Mouse (Mus musculus): ENCODE data around the gene Dennd4a. TPM values are rescaled to one million over a fixed set of nuclear protein-coding genes. Genes with fewer than 3 reads are reported as not detected.
A peak's percentile ranks its signal among the peaks of the same experiment; 100 is the strongest.

Gene Dennd4a
- polyA plus RNA-seq, 1 experiment, result 86.3 TPM

DNA sequence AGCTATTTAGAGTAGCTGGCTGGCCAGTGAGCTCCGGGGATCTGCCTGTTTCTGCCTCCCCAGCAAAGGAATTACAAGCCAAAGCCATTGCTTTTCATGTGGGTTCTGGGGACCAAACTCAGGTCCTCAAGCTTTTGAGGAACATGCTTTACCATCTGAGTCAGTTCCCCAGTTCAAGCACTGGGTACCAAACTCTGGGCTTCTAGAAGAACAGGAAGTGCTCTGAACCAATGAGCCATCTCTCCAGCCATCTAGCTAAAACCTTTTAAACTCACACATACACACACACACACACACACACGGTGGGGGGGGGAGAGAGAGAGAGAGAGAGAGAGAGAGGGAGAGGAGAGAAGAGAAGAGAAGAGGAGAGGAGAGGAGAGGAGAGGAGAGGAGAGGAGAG, 12.3 kb upstream of the Dennd4a start:
- WGBS, result 84% methylated on average over 2 of the region's 2 CpGs

DNA sequence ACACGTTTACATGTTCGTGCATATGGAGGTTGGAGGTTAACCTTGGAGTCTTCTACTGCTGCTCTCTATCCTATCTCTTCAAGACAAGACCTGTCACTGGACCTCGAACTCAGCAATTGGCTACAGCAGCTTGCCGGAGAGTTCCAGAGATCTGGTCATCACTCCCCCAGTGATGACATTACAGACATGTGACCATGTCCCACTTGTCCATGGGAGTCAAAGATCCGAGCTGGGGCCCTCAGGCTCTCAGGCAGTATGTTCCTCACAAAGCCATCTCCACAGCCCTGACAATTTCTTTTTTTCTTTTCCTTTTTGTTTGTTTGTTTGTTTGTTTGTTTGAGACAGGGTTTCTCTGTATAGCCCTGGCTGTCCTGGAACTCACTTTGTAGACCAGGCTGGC, 11.6 kb upstream of the Dennd4a start:
- Histone ChIP-seq H3K4me3 (replicated peaks; ENCODE audit: control insufficient read depth, low read depth, low read length) (no peak overlapping the region), H3K4me1 (ENCODE audit: control insufficient read depth, insufficient read depth, low read length) (peaks cover 2% of the 10 kb centered on the region; the same call in 1 of the 2 replicates), H3K27ac (ENCODE audit: control insufficient read depth, insufficient read depth, low read depth, low read length, poor library complexity) (no peak overlapping the region)
- TF ChIP-seq POLR2A (IDR thresholded peaks at IDR 0.05; ENCODE audit: borderline replicate concordance, control insufficient read depth, low read depth, low read length) (no peak), CTCF (IDR thresholded peaks at IDR 0.05; ENCODE audit: control insufficient read depth, insufficient read depth, low read length) (no peak)
- WGBS, result 90% methylated on average over 5 of the region's 5 CpGs

More for the DNA sequence above, 12.3 kb upstream of the Dennd4a start:
- no peak for TF ChIP-seq CTCF (IDR thresholded peaks at IDR 0.05; ENCODE audit: control insufficient read depth, insufficient read depth, low read length)
- TF ChIP-seq POLR2A (IDR thresholded peaks at IDR 0.05; ENCODE audit: borderline replicate concordance, control insufficient read depth, low read depth, low read length), result no peak
- peak overlapping the region; percentile 38; the same call in 1 of the 2 replicates for H3K27ac ChIP-seq (ENCODE audit: control insufficient read depth, insufficient read depth, low read depth, low read length, poor library complexity)
- H3K4me1 ChIP-seq (ENCODE audit: control insufficient read depth, insufficient read depth, low read length), result peaks cover 6% of the 10 kb centered on the region
- H3K4me3 ChIP-seq (replicated peaks; ENCODE audit: control insufficient read depth, low read depth, low read length), result no peak overlapping the region

DNA sequence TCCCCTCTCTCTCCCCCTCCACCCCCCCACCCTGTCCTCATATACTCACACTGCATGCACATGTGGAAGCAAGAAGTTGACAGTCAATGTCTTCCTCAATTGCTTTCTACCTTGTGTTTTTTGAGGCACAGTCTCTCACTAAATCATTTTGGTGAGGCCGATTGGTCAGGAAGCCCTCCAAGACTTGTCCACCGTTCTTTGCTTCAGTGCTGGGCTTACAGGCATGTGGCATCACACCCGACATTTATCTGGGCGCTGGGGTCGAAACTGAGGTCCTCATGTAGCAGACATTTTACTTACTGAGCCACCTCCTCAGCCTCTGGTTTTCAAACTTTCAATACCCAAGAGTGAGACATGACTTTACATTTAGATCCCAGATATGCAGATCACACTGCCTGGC, 8.6 kb upstream of the Dennd4a start:
- Histone ChIP-seq H3K4me1 (ENCODE audit: control insufficient read depth, insufficient read depth, low read length) (peaks cover 1% of the 10 kb centered on the region; the same call in 1 of the 2 replicates), H3K27ac (ENCODE audit: control insufficient read depth, insufficient read depth, low read depth, low read length, poor library complexity) (0 out of 2 replicates have a peak overlapping the region, but pooled peaks have one; percentile 0), H3K4me3 (replicated peaks; ENCODE audit: control insufficient read depth, low read depth, low read length) (no peak overlapping the region)
- WGBS, result 90% methylated on average over 5 of the region's 5 CpGs
- TF ChIP-seq CTCF (IDR thresholded peaks at IDR 0.05; ENCODE audit: control insufficient read depth, insufficient read depth, low read length) (no peak), POLR2A (IDR thresholded peaks at IDR 0.05; ENCODE audit: borderline replicate concordance, control insufficient read depth, low read depth, low read length) (no peak)

DNA sequence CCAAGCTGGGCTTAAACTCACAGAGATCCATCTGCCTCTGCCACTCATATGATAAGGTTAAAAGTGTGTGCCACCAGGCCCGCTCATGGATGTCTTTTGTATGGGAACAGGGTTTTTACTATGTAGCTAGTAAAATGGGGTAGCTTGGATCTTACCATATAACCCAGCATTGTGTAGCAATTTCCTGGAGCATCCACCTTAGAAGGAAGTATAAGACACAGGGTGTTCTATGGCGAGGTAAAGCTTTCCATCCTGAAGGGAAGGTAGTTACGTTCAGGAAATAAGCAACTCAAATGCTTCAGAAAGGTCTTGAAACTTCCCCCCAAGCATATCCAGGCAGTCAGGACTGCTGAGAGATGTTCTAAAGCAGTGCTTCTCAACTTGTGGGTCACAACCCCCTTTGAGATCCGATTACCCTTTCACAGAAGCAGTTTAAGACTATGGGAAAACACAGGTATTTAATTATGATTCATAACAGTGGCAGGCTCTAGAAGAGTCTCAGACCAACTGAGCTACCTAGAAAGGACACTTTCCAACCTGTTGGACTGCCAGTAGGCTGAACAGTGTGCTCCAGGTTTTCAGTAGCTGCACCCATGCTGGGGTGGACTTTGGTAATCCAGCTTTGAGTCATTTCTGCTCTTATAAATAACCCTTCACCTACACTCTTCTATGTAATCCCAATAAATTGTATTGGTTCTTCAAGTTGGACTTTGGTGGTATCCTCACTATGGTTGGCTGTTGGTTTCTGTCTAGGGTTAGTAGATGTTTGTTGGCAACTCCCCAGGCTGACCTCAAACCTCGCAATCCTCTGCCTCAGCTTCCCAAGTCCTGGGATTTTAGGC, 7.5 kb upstream of the Dennd4a start:
- Histone ChIP-seq H3K27ac (ENCODE audit: control insufficient read depth, insufficient read depth, low read depth, low read length, poor library complexity) (peak overlapping the region; percentile 82; the same call in 1 of the 2 replicates), H3K4me1 (ENCODE audit: control insufficient read depth, insufficient read depth, low read length) (peaks cover 1% of the 10 kb centered on the region; the same call in 1 of the 2 replicates), H3K4me3 (replicated peaks; ENCODE audit: control insufficient read depth, low read depth, low read length) (no peak overlapping the region)
- WGBS, result 54% methylated on average over 5 of the region's 5 CpGs
- TF ChIP-seq CTCF (IDR thresholded peaks at IDR 0.05; ENCODE audit: control insufficient read depth, insufficient read depth, low read length), result no peak
- no peak for TF ChIP-seq POLR2A (IDR thresholded peaks at IDR 0.05; ENCODE audit: borderline replicate concordance, control insufficient read depth, low read depth, low read length)

DNA sequence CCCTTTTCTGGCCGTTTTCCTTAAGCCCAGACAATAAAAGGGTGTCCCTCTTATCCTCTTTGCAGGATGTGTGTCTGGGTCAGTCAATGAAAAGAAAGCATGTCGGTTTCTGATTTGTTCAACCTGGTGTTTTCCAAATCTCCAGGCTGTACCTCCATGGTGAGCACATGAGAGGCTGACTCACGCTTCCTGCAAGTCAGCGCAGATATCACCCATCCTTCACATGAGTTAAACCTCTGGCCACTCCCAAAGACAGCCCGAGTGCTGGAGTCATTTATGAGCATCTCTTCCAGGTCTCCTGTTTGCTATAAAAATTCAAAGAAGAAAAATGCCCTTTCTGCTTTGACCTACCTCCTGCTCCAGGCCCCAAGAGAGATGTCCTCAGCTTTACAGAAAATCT, 5.3 kb upstream of the Dennd4a start:
- 54% methylated on average over 5 of the region's 5 CpGs for WGBS
- peak overlapping the region; percentile 10; the same call in 1 of the 2 replicates for H3K27ac ChIP-seq (ENCODE audit: control insufficient read depth, insufficient read depth, low read depth, low read length, poor library complexity)
- TF ChIP-seq CTCF (IDR thresholded peaks at IDR 0.05; ENCODE audit: control insufficient read depth, insufficient read depth, low read length) (no peak), POLR2A (IDR thresholded peaks at IDR 0.05; ENCODE audit: borderline replicate concordance, control insufficient read depth, low read depth, low read length) (no peak)
- peaks cover 1% of the 10 kb centered on the region; the same call in 1 of the 2 replicates for H3K4me1 ChIP-seq (ENCODE audit: control insufficient read depth, insufficient read depth, low read length)
- no peak overlapping the region for H3K4me3 ChIP-seq (replicated peaks; ENCODE audit: control insufficient read depth, low read depth, low read length)

DNA sequence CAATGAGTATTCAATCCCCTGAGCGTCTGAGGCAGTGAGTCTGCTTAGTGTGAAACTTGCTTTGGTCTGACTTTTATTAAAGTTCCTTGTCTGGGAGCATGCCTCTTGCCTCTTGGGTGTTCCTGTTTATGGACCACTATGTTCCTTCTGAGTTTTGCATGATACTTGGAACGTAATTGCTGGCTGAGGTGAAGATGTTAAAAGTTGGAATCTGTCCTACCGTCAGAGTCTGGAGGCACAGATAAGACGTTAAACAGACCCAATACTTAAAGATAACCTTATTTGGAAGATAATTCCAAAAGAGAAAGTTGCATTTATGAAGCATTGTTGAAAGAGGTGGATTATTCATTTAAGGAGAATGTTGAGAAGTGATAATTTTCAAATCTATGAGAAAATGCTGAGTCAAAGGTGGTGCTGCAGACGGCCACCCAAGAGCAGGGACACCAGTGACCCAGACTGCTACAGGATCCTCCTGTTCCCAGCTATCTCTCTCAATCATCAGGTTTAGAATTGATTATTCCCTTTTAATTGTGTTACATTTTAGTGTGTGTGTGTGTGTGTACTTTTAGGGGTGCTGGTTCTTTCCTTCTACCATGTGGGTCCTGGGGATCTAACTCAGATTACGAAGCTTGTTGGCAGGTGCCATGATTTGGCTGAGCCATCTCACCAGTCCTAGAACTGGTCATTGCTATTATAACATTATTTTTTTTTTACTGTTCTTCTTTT, 4.6 kb upstream of the Dennd4a start:
- Histone ChIP-seq H3K4me1 (ENCODE audit: control insufficient read depth, insufficient read depth, low read length) (peaks cover 1% of the 10 kb centered on the region; the same call in 1 of the 2 replicates), H3K27ac (ENCODE audit: control insufficient read depth, insufficient read depth, low read depth, low read length, poor library complexity) (peak overlapping the region; percentile 54), H3K4me3 (replicated peaks; ENCODE audit: control insufficient read depth, low read depth, low read length) (peak overlapping the region; percentile 39)
- no peak for TF ChIP-seq CTCF (IDR thresholded peaks at IDR 0.05; ENCODE audit: control insufficient read depth, insufficient read depth, low read length)
- no peak for TF ChIP-seq POLR2A (IDR thresholded peaks at IDR 0.05; ENCODE audit: borderline replicate concordance, control insufficient read depth, low read depth, low read length)
- 36% methylated on average over 6 of the region's 6 CpGs for WGBS

DNA sequence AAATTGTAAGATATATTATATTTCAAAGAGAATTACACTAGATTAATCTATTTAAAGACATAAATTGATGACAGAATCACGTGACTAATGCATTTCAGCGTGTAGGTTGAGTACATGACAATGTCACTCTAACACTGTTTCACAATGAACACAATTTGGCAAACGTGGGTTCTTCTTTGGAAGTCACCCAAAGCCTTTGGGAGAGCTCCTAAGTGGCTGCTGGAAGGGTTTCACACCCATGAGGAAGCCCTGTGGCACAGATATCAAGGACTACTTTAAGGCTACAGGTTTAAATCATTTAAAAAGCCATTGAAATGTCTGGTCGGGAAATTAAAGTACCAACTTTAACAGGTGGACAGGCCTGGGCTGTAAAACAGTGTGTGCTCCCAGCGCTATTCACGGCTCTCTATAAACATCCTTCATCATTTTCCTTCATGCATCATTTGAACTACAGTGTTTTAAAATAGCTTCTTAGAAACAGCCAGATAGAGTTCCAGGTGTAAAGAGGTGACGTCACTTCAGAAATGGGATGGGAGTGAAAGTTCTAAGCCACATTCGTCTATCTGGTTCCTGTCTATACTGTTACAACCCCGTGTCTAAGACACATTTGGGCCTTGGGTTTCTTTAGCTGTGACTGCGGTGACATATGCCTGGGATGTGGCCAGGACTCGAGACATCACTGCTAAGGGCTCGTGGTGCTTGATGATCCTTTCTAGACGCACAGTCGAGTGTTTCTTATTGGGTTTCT, 3.9 kb upstream of the Dennd4a start:
- no peak for TF ChIP-seq POLR2A (IDR thresholded peaks at IDR 0.05; ENCODE audit: borderline replicate concordance, control insufficient read depth, low read depth, low read length)
- TF ChIP-seq CTCF (IDR thresholded peaks at IDR 0.05; ENCODE audit: control insufficient read depth, insufficient read depth, low read length), result no peak
- Histone ChIP-seq H3K4me1 (ENCODE audit: control insufficient read depth, insufficient read depth, low read length) (peaks cover 1% of the 10 kb centered on the region; the same call in 1 of the 2 replicates), H3K4me3 (replicated peaks; ENCODE audit: control insufficient read depth, low read depth, low read length) (peak overlapping the region; percentile 42), H3K27ac (ENCODE audit: control insufficient read depth, insufficient read depth, low read depth, low read length, poor library complexity) (no peak overlapping the region)
- WGBS, result 79% methylated on average over 14 of the region's 14 CpGs

Data from bone marrow, adult 2 months (tissue).